Mouse (Mus musculus): ENCODE data around the gene Ltbr. TPM values are rescaled to one million over a fixed set of nuclear protein-coding genes. Genes with fewer than 3 reads are reported as not detected.

Gene Ltbr
- polyA plus RNA-seq, 1 experiment from 2014 or later = 69.8 TPM

DNA sequence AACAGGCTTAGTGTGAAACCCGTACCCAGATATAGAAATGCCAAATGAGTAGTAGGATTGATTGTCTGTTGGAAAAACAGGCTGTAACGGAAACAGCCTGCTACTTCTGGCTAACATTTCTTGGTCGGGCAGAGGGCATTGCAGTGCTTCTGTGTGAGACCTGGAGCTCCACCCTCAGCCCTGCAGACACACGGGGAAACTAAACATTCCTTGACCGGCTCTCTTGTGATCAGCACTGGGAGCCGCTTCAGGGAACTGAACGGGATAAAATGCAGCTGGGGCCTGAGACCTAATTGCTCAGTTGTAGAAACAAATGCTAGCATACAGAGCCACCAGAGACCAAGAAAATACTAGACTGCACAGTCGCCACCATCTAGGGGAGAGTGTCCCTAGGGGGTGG, 42.6 kb upstream of the Ltbr start:
- H3K9ac ChIP-seq (ENCODE audit: low read depth, low read length) = no peak overlapping the region
- peak overlapping the region; percentile 10; the same call in 1 of the 2 replicates for H3K4me2 ChIP-seq (ENCODE audit: low read length)
- no peak overlapping the region for H3K4me3 ChIP-seq (replicated peaks; ENCODE audit: low read depth, low read length)
- H3K27ac ChIP-seq = 0 out of 2 replicates have a peak overlapping the region, but pooled peaks have one; percentile 19
- peak; percentile 67 for DNase-seq (ENCODE audit: low spot score)
- no peaks in the 10 kb centered on the region for H3K9me3 ChIP-seq (replicated peaks; ENCODE audit: low read length)
- no peak for TF ChIP-seq CTCF (IDR thresholded peaks at IDR 0.05; ENCODE audit: low read depth)
- no peaks in the 10 kb centered on the region for H3K27me3 ChIP-seq (ENCODE audit: insufficient read depth, low read length)
- H3K4me1 ChIP-seq (replicated peaks; ENCODE audit: insufficient read depth, low read length) = peaks cover 38% of the 10 kb centered on the region
- 22% methylated on average over 8 of the region's 8 CpGs for WGBS
- H3K36me3 ChIP-seq (ENCODE audit: insufficient read depth, low read length) = peaks cover 25% of the 10 kb centered on the region
- ATAC-seq (replicated peaks; ENCODE audit: low FRiP score, low read depth) = no peak

DNA sequence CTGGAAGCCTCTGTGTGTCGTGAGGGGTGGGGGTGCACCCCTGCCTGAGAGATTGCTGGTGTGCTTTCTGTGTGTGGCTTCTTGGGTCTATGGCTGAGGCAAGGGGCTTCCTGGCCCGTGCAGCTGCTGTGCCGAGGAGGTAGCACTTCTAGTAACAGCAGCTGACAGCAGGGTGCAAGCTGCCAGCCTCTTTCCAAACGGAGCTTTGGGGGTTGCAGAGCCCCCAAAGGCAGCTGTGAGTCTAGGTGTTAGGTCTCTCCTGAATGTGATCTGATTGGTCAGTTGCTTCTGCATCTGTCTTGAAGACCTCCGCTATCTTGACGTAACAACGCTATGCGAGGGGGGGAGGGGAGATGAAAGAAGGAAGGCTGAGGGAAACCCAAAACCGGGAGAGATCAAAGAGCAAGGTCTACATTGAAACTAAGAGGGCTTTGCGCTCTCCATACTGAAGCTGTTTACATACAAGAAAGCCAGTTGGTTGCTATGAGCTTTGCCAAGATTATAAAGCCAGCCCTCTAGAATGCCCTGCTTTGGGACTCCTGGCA, 41.6 kb upstream of the Ltbr start:
- H3K4me3 ChIP-seq (replicated peaks; ENCODE audit: low read depth, low read length) = no peak overlapping the region
- no peaks in the 10 kb centered on the region for H3K9me3 ChIP-seq (replicated peaks; ENCODE audit: low read length)
- 10% methylated on average over 10 of the region's 10 CpGs for WGBS
- H3K4me2 ChIP-seq (ENCODE audit: low read length) = peak overlapping the region; percentile 49
- H3K27me3 ChIP-seq (ENCODE audit: insufficient read depth, low read length) = no peaks in the 10 kb centered on the region
- ATAC-seq (replicated peaks; ENCODE audit: low FRiP score, low read depth) (no peak), DNase-seq (ENCODE audit: low spot score) (peak; percentile 51)
- H3K4me1 ChIP-seq (replicated peaks; ENCODE audit: insufficient read depth, low read length) = peaks cover 43% of the 10 kb centered on the region
- H3K9ac ChIP-seq (ENCODE audit: low read depth, low read length) = no peak overlapping the region
- H3K27ac ChIP-seq = peak overlapping the region; percentile 73
- peaks cover 21% of the 10 kb centered on the region for H3K36me3 ChIP-seq (ENCODE audit: insufficient read depth, low read length)
- no peak for TF ChIP-seq CTCF (IDR thresholded peaks at IDR 0.05; ENCODE audit: low read depth)

DNA sequence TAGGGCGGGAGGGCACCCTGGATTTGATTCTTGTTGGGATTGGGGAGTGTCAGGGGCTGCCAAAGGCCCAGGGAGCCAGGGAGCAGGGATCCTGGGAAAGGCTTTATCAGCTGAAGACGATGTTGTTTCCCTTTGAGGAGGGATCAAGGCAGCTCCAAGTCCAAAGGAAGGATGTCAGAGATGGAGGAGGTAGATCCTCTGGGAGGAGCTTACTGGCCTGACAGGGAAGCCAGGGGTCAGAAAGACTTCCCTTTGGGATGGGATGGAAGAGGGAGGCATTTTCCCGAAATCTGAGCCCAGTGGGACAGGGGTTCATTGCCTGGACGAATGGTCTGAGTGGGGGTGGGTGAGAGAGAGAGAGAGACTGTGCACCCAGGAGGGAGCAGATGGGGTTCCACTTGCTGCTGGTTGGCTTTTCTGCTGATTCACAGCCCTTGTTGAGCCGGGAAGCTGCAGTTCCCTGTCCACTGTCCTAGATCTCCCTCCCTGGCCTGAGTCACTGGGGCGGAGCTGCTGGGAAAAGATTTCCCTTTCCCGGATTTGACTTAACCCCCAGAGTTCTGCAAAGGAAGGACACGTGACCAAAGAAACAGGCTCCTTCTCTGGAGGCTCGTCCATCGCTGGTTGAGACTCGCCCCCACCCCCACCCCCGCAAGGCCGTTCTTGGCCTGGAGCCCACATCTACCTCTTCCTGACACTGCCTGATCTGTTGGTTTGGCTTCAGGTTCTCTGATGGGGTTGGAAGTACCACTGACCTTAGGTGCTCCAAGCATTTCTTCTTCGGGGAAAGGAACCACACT, 40.9 kb upstream of the Ltbr start:
- Histone ChIP-seq H3K9ac (ENCODE audit: low read depth, low read length) (0 out of 2 replicates have a peak overlapping the region, but pooled peaks have one; percentile 23), H3K4me1 (replicated peaks; ENCODE audit: insufficient read depth, low read length) (peaks cover 43% of the 10 kb centered on the region), H3K36me3 (ENCODE audit: insufficient read depth, low read length) (peaks cover 21% of the 10 kb centered on the region), H3K9me3 (replicated peaks; ENCODE audit: low read length) (no peaks in the 10 kb centered on the region), H3K27ac (peak overlapping the region; percentile 73), H3K27me3 (ENCODE audit: insufficient read depth, low read length) (no peaks in the 10 kb centered on the region), H3K4me3 (replicated peaks; ENCODE audit: low read depth, low read length) (no peak overlapping the region), H3K4me2 (ENCODE audit: low read length) (peak overlapping the region; percentile 49)
- ATAC-seq (replicated peaks; ENCODE audit: low FRiP score, low read depth) (peak; percentile 60), DNase-seq (ENCODE audit: low spot score) (peak; percentile 90)
- TF ChIP-seq CTCF (IDR thresholded peaks at IDR 0.05; ENCODE audit: low read depth) = no peak
- 7% methylated on average over 14 of the region's 14 CpGs for WGBS

DNA sequence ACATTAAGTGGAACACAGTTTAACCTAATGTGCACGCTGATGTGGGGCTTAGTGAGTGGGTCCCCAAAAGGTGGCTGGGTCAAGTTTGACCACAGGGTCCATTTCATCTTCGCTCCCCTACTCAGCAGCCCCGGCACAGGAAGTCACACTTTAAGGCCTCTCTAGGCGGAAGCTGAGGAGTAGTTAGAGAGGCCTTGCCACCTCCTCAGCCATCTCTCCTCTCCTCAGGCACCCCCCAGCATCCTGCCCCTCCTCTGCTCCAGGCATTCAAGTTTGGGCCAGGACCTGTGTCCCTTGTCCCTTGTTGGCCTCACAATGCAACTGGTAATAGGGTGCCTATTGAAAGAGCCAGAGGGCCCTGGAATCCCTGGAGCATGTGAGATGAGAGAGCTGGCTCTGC, 40.0 kb upstream of the Ltbr start:
- ATAC-seq (replicated peaks; ENCODE audit: low FRiP score, low read depth) (no peak), DNase-seq (ENCODE audit: low spot score) (no peak)
- Histone ChIP-seq H3K4me1 (replicated peaks; ENCODE audit: insufficient read depth, low read length) (peaks cover 47% of the 10 kb centered on the region), H3K4me2 (ENCODE audit: low read length) (peak overlapping the region; percentile 49), H3K9me3 (replicated peaks; ENCODE audit: low read length) (no peaks in the 10 kb centered on the region), H3K27me3 (ENCODE audit: insufficient read depth, low read length) (no peaks in the 10 kb centered on the region), H3K4me3 (replicated peaks; ENCODE audit: low read depth, low read length) (no peak overlapping the region), H3K36me3 (ENCODE audit: insufficient read depth, low read length) (peaks cover 13% of the 10 kb centered on the region), H3K9ac (ENCODE audit: low read depth, low read length) (0 out of 2 replicates have a peak overlapping the region, but pooled peaks have one; percentile 23), H3K27ac (peak overlapping the region; percentile 73)
- TF ChIP-seq CTCF (IDR thresholded peaks at IDR 0.05; ENCODE audit: low read depth) = no peak
- WGBS = 50% methylated on average over 4 of the region's 4 CpGs

DNA sequence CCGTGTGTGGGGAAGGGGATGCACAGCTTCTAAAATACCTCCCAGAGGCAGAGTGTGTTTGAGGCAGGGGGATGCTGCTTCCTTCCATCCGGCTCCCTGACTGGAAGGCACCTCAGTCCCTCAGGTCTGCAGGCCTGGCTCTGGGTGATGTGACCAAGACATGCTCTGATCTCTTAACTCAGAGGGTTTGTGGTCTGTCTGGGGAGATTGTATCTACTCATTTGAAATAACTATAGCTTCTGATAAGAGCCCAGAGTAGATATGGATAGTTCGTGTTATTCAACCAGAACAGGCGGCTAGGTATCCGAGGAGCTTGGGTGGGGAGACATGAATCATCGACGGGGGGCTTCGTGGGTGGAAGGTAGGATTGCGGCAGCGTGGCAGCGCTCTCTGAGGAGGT, 39.5 kb upstream of the Ltbr start:
- H3K4me2 ChIP-seq (ENCODE audit: low read length) = peak overlapping the region; percentile 4; the same call in 1 of the 2 replicates
- no peaks in the 10 kb centered on the region for H3K27me3 ChIP-seq (ENCODE audit: insufficient read depth, low read length)
- no peak overlapping the region for H3K9ac ChIP-seq (ENCODE audit: low read depth, low read length)
- 65% methylated on average over 11 of the region's 11 CpGs for WGBS
- H3K4me3 ChIP-seq (replicated peaks; ENCODE audit: low read depth, low read length) = no peak overlapping the region
- no peak overlapping the region for H3K27ac ChIP-seq
- peaks cover 9% of the 10 kb centered on the region for H3K36me3 ChIP-seq (ENCODE audit: insufficient read depth, low read length)
- no peak for TF ChIP-seq CTCF (IDR thresholded peaks at IDR 0.05; ENCODE audit: low read depth)
- DNase-seq (ENCODE audit: low spot score) (no peak), ATAC-seq (replicated peaks; ENCODE audit: low FRiP score, low read depth) (no peak)
- H3K9me3 ChIP-seq (replicated peaks; ENCODE audit: low read length) = no peaks in the 10 kb centered on the region
- peaks cover 48% of the 10 kb centered on the region for H3K4me1 ChIP-seq (replicated peaks; ENCODE audit: insufficient read depth, low read length)

DNA sequence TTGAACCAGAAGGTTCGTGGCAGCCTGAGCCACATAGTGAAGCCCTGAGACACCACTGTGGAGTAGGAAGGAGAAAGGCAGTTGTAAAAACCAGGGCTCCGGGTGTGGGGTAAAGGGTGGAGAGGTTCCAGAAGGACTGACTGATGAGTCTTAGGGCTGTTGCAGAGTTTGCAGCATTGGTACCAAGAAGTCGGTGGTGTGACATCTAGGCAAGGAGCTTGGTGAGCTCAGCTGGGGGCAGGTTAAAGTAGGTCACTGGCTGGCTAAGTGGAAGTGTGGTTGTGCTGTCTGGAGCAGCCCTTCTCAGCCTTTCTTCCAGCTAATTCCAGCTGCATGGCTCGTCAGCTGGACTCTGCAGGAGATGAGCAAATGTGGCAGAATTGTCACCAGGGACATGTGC, 39.1 kb upstream of the Ltbr start:
- H3K4me3 ChIP-seq (replicated peaks; ENCODE audit: low read depth, low read length) = no peak overlapping the region
- peaks cover 5% of the 10 kb centered on the region for H3K36me3 ChIP-seq (ENCODE audit: insufficient read depth, low read length)
- DNase-seq (ENCODE audit: low spot score) (no peak), ATAC-seq (replicated peaks; ENCODE audit: low FRiP score, low read depth) (no peak)
- TF ChIP-seq CTCF (IDR thresholded peaks at IDR 0.05; ENCODE audit: low read depth) = no peak
- WGBS = 48% methylated on average over 4 of the region's 4 CpGs
- peak overlapping the region; percentile 4; the same call in 1 of the 2 replicates for H3K4me2 ChIP-seq (ENCODE audit: low read length)
- no peaks in the 10 kb centered on the region for H3K27me3 ChIP-seq (ENCODE audit: insufficient read depth, low read length)
- peaks cover 48% of the 10 kb centered on the region for H3K4me1 ChIP-seq (replicated peaks; ENCODE audit: insufficient read depth, low read length)
- H3K9ac ChIP-seq (ENCODE audit: low read depth, low read length) = no peak overlapping the region
- no peak overlapping the region for H3K27ac ChIP-seq
- H3K9me3 ChIP-seq (replicated peaks; ENCODE audit: low read length) = no peaks in the 10 kb centered on the region
